Mouse (Mus musculus): ENCODE data around the gene Zcchc3.

Gene Zcchc3

DNA sequence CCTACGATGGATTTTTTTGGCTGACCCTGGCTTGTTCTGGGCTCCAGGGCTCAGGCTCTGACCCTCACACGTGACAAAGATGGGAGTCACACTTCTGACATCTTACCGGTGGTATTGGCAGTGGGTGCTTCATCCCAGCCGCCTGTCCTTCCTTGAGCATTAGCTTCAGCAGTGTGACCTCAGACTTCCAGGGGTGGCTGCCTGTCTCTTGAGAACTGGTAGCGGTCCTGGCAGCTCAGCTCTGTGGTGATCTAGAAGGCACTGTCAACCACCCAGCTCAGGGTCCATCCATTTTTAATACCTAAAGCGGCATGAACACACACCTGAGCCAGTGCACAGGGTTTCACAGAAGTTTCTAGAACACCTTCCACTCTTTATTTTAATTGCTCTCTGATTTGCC is 5.0 kb downstream of the Zcchc3 start:
- no peak for DNase-seq (ENCODE audit: low spot score in 2 of 2)

DNA sequence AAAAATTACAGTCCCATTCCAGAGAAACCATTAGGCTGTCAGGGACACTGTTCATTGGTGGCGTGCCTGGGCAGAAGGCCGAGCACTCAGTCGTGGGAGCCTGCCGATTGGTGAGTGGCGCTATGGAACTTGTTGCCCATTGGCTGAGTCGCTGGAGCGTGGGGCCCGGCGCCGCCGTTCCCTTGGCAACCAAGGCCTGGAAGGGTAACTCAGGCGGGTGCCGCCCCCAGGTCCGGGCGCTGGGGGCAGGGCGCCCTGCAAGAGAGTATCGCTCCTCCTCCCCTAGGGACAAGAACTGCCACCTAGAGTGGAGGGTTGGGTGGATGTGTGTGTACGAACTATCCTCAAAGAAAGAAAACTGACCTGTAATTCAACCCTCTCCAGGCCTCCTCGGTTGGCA is 8.7 kb downstream of the Zcchc3 start:
- DNase-seq (ENCODE audit: low spot score in 2 of 2): peak; percentile 92 to 97

DNA sequence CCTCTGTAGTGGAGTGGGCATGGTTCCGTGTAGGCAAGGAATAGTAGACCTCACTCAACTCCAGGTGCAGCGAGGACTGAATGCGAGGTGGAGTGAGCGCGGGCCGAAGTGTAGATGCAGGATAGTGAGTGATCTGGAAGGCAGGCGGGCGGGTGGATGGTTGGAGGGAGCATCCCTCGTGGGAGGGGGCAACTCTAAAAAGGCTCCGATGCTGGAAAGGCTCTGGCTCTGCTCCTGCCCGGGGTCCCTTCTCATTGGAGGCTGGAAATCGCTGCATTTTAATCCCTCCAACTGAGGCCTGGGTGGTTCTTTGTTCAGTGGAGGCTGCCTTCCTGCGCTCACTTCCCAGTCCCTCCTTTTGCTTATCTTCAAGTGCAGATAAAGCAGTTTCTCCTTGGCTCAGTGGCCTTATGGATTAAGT is 15.7 kb downstream of the Zcchc3 start:
- no peak for DNase-seq (ENCODE audit: low spot score in 2 of 2)

DNA sequence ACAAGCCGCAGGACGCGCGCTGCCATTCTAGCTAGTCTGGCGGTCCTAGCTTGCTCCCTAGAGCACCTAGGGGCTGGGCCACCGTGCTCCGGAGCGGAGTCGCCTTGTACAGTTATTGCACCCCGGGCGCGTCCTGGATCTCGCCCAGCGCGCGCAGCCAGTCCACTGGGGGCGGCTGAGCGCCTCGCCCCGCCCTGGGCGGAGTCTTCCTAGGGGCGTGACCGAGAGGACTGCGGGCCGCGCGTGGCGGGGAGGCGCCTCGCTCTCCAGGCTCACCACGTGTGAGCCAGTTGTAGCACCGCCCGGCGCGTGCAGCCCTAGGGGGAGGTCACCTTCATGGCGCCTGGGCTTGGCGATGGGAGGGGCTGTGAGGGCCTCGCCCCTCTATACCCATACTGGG is 16.1 kb downstream of the Zcchc3 start:
- peak; percentile 88 to 90 for DNase-seq (ENCODE audit: low spot score in 2 of 2)

DNA sequence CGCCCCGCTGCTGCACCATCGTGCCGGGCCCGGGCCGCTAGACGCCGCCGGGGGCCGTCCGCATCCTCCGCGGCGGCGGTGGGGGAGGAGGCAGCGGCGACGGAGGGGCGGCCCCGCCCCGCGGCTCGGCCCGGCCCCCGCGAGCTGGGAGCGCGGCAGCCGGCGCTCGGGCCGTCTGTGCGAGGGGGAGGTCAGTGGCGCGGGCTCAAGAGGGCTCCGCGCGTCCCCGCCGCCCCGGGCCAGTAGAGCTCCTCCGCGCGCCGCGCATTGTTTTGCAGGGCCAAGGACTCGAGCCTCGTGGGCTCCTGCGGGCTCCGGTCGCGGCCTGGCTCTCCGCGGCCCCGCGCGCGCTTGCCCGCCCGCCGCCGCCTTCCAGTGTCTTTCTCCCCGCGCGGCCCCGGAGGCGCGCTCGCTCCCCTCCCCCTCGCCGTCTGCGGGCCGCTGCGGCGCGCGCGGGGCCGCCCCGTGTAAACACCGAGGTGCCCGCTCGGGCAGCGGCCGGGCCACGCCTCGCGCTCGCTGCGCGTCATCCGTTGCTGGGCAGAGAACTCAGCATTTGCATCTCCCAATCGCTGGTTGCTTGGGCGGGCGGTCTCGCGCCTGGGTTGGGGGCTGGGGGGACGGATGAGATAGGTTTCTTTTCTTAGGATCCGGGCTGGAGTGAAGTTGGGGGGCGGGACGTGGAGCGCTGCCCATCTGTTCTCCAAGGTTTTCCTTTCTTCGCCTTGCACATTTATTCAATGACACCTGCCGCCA is 17.0 kb downstream of the Zcchc3 start, which contains the start of gene Sox12:
Gene Sox12 (minus strand): TSS at position 384 of the 756 bp plus-strand sequence.
- peak in 1 of 2 experiments; percentile 97 for DNase-seq (ENCODE audit: low spot score in 2 of 2)

DNA sequence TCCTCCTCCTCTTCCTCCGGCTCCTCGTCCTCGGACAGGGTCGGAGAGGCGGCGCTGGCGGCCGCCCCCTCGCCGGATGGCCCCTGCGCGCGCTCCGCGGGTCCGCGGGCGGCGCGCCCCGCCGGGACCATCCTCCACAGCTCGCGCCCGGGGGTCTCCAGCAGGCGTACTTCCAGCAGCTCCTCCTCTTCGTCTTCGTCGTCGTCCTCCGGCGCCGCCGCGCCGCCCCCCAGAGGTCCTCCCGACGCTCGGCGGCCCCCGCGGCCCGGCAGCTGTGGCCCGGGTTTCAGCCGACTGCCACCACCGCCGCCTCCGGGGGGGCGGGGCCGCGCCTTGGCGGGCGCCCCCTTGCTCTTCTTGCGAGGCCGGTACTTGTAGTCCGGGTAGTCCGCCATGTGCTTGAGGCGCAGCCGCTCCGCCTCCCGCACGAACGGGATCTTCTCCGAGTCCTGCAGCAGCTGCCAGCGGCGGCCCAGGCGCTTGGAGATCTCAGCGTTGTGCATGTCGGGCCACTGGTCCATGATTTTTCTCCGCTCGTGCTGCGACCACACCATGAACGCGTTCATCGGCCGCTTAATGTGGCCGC is 17.7 kb downstream of the Zcchc3 start:
- DNase-seq (ENCODE audit: low spot score in 2 of 2): peak in 1 of 2 experiments; percentile 84

DNA sequence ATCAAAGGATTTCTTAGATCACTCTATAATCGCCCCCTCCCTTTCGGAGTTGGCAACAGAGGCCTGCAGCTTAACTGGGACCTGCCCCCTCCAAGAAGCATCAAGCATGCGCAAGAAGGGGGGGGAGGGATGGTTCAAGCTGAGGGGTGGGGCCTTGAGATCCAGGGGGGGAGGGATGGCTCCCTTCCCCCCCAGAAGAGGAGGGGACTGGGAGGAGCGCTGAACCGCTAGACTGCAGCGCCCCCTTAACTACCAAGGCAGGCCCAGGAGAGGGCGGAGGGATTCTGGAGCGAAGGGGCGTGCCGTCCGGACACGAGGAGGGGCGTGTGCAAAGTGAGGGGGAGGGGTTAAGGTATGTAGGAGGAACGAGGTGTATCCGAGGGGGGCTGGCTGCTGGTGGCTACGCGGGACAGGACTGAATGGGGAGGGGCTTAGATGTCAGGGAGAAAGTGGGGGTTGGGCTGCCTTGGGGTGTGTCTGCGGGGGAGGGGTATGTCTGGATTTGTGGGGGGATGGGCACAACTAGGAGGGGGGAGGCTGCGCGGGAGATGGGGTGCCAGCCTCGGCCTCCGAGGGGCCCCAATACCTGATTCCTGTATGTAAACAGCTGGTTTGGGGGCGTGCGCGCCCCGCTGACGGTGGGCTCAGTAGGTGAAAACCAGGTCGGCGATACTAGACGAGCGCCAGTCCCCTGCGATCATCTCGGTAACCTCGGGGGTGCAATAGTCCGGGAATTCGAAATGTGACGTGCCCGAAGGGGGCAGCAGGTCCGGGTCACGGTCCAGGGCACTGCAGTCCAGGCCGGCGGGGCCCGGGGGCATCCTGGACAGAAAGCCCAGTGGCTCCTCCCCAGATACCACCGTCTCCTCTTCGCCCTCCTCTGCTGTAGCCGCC is 18.5 kb downstream of the Zcchc3 start:
- DNase-seq (ENCODE audit: low spot score in 2 of 2): peak; percentile 87 to 90

DNA sequence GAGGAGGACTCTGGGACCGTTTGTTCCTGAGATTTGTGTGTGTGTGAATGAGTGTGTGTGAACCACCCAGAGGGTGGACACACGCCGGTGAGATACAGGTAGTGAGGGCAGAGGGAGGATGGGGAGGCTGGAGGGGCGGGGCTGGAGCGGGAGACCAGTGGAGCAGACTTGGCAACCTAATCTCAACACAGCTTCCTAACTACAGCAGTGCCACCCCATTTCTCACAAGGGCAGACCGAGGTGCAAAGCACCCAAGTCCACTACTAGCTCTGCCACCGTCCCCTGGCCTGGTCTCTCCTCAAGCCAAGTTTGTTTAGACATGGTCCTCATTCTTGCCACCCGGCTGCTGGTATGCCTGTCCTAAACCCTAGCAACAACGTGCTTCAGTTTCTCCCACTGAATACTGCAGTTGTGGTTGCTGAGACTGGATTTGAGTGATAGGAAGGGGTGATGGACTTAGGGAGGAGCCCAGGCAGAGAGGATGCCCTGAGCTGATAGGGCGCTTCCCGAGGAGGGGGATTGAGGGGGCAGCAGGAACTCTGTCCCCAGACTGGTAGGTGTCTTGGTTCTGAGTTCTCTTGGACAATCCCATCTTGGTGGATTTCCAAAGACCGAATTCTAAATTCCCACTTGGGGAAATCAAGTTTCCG is 19.4 kb downstream of the Zcchc3 start:
- DNase-seq (ENCODE audit: low spot score in 2 of 2): no peak

DNA sequence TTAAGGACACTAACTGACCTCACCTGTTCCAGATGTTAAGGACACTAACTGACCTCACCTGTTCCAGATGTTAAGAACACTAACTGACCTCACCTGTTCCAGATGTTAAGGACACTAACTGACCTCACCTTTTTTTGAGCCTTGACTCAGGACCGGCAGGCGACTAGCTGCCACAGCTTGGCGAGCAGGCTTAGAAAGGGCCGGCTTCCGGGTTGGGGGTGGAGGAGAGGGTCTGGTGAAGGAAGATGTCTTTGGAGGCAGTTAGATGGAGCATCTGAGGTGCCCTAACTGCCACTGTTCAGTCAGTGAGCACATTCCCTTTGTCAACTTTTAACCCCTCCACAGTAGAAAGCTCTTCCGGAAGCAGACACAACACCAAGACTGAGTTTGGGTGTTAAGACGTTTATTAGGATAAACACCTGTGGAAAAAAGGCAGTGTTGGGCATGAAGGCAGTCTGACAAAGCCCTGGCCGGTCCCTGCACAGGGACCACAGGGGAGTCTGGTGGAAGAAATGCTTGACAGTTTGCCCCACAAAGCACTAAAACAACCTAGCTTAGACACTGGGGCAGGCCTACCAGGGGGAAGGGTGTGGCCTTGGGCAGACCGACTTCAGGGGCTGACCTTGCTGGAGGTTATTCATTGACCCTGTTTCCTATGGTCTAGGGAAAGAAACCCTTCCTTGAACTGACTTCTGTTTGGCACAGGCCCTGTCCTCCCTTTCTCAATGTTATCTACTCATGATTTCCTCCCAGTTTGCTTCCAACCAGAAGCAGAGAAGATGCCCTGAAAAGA is 21.4 kb downstream of the Zcchc3 start:
- no peak for DNase-seq (ENCODE audit: low spot score in 2 of 2)

DNA sequence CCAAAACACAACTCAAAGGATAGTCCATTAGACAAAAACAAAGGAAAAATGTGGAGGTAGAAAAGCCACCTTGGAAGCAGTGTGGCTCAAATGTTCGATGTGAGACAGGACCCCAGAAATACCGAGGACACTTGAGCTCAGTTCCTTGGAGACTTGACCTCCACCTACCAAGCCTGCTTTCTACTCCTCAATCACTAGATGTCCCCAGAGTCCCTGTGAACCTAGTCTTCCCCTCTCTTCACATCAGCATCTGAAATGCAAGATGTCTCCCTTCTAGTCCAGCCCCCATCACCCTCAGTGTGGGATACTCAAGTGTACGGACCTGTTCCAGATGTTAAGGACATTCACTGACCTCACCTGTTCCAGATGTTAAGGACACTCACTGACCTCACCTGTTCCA is 22.0 kb downstream of the Zcchc3 start:
- DNase-seq (ENCODE audit: low spot score in 2 of 2): peak in 1 of 2 experiments; percentile 68

DNA sequence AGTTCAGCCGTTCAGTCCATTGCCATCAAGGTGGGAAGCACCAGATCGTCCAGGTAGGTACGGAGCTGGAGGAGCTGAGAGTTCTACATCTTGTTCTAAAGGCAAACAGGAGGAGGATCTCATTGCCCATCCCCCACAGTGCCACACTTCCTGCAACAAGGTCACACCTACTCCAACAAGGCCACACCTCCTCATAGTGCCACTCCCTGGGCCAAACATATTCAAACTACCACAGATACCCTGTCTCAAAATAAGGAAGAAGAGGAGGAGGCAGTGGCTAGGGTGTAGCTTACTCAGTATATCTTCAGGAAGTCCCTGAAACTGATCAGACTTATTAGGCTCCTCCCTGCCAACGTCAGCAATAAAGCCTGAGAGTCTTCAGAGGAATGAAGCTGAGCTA is 30.6 kb downstream of the Zcchc3 start:
- no peak for DNase-seq (ENCODE audit: low spot score in 2 of 2)

DNA sequence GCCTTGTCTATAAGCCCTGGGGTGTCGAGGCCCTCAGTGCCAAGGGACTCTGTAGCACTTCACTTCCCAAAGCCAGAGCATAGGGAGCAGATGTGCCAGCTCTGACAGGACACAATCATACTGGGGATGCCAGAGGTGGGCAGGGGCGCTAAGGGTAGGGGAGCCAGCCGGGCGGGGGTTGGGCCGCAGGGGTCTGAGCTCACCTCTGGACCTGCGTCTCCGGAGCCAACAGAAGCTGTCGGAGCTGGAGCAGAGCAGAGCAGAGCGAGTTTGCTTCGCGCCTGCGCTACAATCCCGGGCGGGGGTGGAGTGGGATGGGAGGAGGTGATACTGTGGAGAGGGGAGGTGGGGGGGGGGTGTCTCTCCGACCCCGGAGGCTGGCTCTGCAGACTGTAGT is 38.5 kb downstream of the Zcchc3 start, which contains the start of gene Nrsn2:
Gene Nrsn2 (minus strand): TSS at position 294 of the 397 bp plus-strand sequence.
- DNase-seq (ENCODE audit: low spot score in 2 of 2): peak in 1 of 2 experiments; percentile 29

DNA sequence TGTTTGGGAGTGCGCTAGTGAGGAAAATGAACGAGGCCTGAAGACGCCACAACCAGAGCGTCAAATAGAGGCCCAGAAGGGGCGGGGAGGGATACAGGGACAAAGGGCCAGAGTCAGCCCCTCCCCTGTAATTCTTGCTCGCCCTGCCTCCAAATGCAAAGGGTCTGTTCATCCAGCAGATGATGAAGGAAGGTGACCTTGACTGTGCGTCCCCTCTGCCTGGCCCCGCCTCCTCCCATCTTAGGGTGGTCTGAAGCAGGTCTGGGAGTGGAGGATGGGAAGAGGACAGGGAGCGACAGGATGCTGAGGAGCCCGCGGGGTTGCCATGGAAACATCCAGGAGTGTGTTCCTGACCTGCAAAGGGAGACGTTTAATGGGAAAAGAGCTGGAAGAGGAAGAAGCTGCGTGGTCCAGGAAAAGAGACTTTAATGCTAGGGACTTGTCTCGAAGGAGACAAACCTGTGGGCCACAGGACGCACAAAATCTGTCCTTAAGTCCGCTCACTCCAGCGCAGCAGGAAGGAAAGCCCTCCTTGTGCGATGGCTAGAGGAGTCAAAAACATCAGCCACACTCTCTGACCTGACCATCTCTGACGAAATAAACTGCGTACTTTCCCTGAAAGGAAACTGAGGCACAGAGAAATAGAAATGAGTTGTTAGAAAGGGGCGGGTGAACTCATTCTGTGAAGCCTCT is 39.0 kb downstream of the Zcchc3 start:
- peak; percentile 52 to 69 for DNase-seq (ENCODE audit: low spot score in 2 of 2)

DNA sequence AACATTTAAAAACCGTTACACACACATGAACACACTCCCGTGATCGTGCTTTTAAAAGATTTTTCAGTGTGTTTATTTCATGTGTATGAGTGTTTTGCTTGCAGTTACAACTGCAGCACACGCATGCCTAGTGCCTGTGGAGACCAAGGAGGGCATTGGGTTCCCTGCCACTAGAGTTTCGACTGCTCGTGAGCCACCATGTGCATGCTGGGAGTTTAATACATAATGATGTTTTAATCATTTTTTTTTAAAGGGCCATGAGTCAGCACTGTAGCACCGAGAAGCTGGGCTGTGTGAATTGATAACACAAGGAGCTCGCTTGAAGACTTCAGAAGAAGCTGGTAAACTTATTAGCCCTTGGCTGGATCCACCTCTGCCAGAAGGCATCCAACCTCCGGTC is 41.3 kb downstream of the Zcchc3 start:
- no peak for DNase-seq (ENCODE audit: low spot score in 2 of 2)

DNA sequence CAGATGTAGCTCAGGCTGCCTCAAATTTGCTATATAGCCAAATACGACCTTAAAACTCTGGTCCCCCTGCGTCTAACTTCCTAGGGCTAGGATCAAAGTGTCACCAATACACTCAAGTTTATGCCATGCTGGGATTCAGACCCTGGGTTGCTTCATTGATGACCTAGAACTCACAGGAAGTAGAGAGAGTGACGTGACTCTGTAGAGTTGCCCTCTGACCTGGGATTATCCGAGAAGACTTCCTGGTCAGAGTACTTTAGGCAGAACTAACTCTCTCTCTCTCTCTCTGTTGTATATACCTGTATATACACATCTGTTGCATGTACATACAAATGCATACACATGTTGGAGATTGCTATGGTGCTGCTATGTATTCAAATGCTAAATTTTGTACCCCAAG is 42.2 kb downstream of the Zcchc3 start:
- no peak for DNase-seq (ENCODE audit: low spot score in 2 of 2)

DNA sequence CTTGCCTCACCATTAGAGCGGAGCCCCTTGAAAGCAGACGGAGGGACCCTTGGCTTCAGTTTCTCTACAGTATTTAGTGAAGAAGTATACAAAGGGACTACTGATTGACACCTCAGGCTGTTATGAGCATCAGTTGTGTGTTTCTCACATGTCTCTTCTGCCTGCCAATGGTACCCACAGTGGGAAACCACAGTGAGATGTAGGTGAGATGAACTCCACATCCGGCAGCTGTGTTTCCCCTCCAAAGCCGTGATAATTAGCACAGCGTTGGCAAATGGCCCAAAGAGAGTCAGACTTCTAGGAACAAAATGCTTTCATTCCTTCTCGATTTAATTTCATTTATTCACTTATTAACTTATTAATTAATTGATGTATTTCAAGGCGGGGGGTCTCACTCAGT is 42.7 kb downstream of the Zcchc3 start:
- DNase-seq (ENCODE audit: low spot score in 2 of 2): no peak

DNA sequence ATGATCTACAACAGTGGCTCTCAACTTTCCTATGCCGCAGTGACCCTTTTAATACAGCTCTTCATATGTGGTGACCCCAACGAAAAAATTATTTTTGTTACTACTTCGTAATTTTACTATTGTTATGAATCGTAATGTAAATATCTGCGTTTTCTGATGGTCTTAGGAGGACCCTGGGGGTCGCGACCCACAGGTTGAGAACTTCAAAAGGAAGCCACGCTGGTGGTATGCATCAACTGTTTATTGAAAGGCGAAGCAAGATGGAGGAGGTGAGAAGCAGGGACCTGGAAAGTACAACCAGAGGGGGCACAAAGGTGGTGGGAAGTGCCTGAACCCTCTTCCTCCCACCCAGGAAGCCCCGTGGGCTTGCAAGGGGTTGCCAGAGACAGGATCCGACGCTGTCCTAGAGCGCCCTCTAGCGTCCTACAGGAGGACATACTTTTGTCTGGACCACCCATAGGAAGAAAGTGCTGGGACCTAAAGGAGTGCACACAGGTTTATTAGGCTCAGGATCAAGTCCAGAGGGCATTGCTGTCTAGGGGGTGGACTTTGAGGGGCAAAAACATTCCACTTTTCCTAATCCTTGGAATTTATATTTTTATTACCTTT is 46.2 kb downstream of the Zcchc3 start:
- peak in 1 of 2 experiments; percentile 34 for DNase-seq (ENCODE audit: low spot score in 2 of 2)

DNA sequence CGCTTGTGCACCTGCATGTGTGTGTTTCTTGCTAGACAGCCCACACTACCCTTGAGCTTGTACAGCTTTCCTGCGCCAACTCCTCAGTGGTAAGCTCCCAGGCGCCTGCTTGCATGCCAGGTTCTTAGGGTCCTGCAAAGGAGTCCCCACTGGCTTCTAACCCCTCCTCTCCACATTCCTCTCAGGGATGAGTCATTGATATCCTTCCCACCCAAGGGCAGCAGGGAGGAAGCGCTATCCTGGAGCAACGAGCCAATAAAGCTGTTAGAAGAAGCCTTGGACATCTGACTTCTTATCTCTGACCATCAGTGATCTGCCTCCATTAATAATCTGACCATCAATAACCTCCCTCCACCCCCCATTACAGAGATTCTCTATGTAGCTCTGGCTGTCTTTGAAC is 46.9 kb downstream of the Zcchc3 start:
- DNase-seq (ENCODE audit: low spot score in 2 of 2): no peak

DNA sequence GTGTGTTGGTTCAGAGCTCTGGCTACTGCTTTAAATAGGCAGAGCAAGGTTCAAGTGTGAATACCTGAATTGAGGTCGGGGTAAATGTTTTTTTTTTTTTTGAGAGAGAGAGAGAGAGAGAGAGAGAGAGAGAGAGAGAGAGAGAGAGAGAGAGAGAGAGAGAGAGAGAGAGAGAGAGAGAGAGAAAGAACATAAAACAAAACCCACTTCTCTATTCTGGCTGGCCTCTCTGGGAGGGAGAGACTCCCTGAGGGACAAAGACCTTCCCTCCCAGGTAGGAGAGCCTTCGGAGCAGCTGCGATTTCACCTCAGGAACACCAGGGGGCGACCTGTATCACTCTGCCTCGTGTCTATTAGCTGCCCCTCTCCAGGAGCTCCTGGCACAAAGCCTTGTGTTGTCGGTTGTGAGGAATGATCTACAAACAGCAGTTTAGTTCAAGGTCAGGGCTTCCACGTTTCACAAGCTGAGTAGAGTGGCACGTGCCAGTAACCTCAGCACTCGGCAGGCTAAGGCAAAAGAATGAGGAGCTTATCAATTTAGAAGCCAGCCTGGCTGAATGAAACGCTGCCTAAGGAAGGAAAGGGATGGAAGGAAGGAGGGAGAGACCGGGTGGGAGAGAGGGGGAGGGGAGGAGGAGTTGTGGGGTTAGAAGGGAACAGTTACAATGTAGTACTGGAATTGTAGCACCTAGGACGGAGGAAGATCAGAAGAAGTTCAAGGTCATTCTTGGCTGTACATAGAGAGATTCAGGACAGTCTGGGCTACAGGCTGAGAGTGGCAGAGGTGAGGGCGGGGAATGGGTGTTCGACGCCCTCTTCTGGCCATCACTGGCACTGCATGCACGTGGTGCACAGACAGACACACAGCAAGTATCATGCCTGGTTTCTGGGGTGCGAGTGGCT is 51.3 kb downstream of the Zcchc3 start:
- DNase-seq (ENCODE audit: low spot score in 2 of 2): peak in 1 of 2 experiments; percentile 77

Measured in left cerebral cortex, adult 9 months (tissue).